In the genomic region with DNA sequence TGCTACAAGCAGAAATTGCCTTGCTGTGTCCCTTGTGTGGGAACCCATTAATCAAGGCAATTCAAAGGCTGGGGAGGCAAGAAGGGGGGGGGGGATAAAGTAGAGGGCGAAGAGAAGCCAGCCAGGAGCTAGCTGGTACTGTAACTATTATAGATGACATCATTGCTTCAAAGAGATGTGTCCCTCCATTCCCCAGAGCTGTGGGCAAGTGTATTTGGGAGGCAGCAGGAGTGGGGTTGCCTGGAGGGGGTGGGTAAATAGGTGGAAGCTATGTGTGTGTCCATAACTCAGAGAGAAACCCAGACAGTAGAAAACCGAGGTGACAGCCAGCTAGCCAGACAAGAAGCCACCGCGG, we compare ENCODE assay signal across 9 mouse cellular contexts. TPM values are rescaled to one million over a fixed set of nuclear protein-coding genes. Genes with fewer than 3 reads are reported as not detected.
DNase-seq lines count a peak whose midpoint lies in the region; ATAC-seq and TF ChIP-seq lines count a peak whose summit lies in the region.
"Had no signal": no experiment of that assay in that cellular context is flagged by ENCODE, and none has a peak within 500 bp of the region (broad histone marks: within the 10 kb centered on the region; RNA-seq: fewer than 3 reads in every experiment).

No protein-coding gene starts in this region.

- no peaks in the 10 kb centered on the region for H3K36me3 ChIP-seq in heart, embryonic 10.5 days
- no peaks in the 10 kb centered on the region for H3K36me3 ChIP-seq in ES-Bruce4 (ENCODE audit: control insufficient read depth, insufficient read depth, low read length, poor library complexity, severe bottlenecking)
- H3K36me3 ChIP-seq in hindbrain, embryonic 13.5 days: no peaks in the 10 kb centered on the region
- no peaks in the 10 kb centered on the region for H3K36me3 ChIP-seq in midbrain, embryonic 12.5 days

- no peak for TF ChIP-seq CTCF in ES-Bruce4 (IDR thresholded peaks at IDR 0.05; ENCODE audit: low read depth, low read length)

- H3K27me3 ChIP-seq in heart, embryonic 10.5 days (ENCODE audit: insufficient read depth, poor library complexity, severe bottlenecking): peaks cover 20% of the 10 kb centered on the region
- no peaks in the 10 kb centered on the region for H3K27me3 ChIP-seq in ES-Bruce4 (ENCODE audit: control insufficient read depth, insufficient read depth, low read length, poor library complexity, severe bottlenecking)
- no peaks in the 10 kb centered on the region for H3K27me3 ChIP-seq in hindbrain, embryonic 13.5 days
- H3K27me3 ChIP-seq in midbrain, embryonic 12.5 days: peaks cover 17% of the 10 kb centered on the region

- ATAC-seq in hindbrain, embryonic 13.5 days (ENCODE audit: low FRiP score): no peak
- peak; percentile 71 for ATAC-seq in midbrain, embryonic 12.5 days (ENCODE audit: low FRiP score, low read depth)

- peak overlapping the region; percentile 54 for H3K4me3 ChIP-seq in heart, embryonic 10.5 days
- peak overlapping the region; percentile 58; the same call in 1 of the 2 replicates for H3K4me3 ChIP-seq in ES-Bruce4 (ENCODE audit: low read depth, low read length)
- H3K4me3 ChIP-seq in hindbrain, embryonic 13.5 days: peak overlapping the region; percentile 68
- peak overlapping the region; percentile 50 for H3K4me3 ChIP-seq in midbrain, embryonic 12.5 days

- H3K9ac ChIP-seq in ES-Bruce4 (ENCODE audit: low read depth, poor library complexity, severe bottlenecking): no peak overlapping the region; the same call in 1 of the 2 replicates
- H3K9ac ChIP-seq in hindbrain, embryonic 13.5 days: peak overlapping the region; percentile 85
- peak overlapping the region; percentile 56; the same call in 1 of the 2 replicates for H3K9ac ChIP-seq in midbrain, embryonic 12.5 days (replicated peaks)

- H3K4me2 ChIP-seq in hindbrain, embryonic 13.5 days: peak overlapping the region; percentile 68
- peak overlapping the region; percentile 77 for H3K4me2 ChIP-seq in midbrain, embryonic 12.5 days (replicated peaks)

- H3K9me3 ChIP-seq in heart, embryonic 10.5 days: no peaks in the 10 kb centered on the region
- H3K9me3 ChIP-seq in ES-Bruce4 (replicated peaks; ENCODE audit: control insufficient read depth, insufficient read depth, low read length, poor library complexity, severe bottlenecking): no peaks in the 10 kb centered on the region
- H3K9me3 ChIP-seq in hindbrain, embryonic 13.5 days: no peaks in the 10 kb centered on the region
- no peaks in the 10 kb centered on the region for H3K9me3 ChIP-seq in midbrain, embryonic 12.5 days

- peaks cover 19% of the 10 kb centered on the region for H3K4me1 ChIP-seq in heart, embryonic 10.5 days
- no peaks in the 10 kb centered on the region for H3K4me1 ChIP-seq in ES-Bruce4 (ENCODE audit: control insufficient read depth, insufficient read depth, low read length)
- H3K4me1 ChIP-seq in hindbrain, embryonic 13.5 days (replicated peaks): peaks cover 49% of the 10 kb centered on the region
- peaks cover 25% of the 10 kb centered on the region for H3K4me1 ChIP-seq in midbrain, embryonic 12.5 days

- intact Hi-C loops in heart, postnatal 36 days (cut with DNase I): no loop called here

- DNase-seq in heart, embryonic 10.5 days (ENCODE audit: low spot score): no peak
- DNase-seq in heart, postnatal 36 days: no peak
- DNase-seq in urinary bladder, postnatal 10 days (ENCODE audit: low spot score): no peak
- no peak for DNase-seq in layer of hippocampus, postnatal 25 days (ENCODE audit: extremely low spot score in 1 of 2, low spot score in 1 of 2)
- DNase-seq in layer of hippocampus, adult 18-20 months (ENCODE audit: low spot score in 2 of 2): no peak
- DNase-seq: B cell, adult 2 months had no signal

- 8% methylated on average over 4 of the region's 4 CpGs for WGBS in heart, embryonic 10.5 days
- 7% methylated on average over 4 of the region's 4 CpGs for WGBS in hindbrain, embryonic 13.5 days
- 5% methylated on average over 4 of the region's 4 CpGs for WGBS in midbrain, embryonic 12.5 days

- no peak for TF ChIP-seq POLR2A in ES-Bruce4 (IDR thresholded peaks at IDR 0.05; ENCODE audit: insufficient read depth, low read length)

- TF ChIP-seq EP300 in ES-Bruce4 (IDR thresholded peaks at IDR 0.05; ENCODE audit: insufficient read depth, low read depth, low read length): no peak

- no peak overlapping the region for H3K27ac ChIP-seq in heart, embryonic 10.5 days
- H3K27ac ChIP-seq in ES-Bruce4 (ENCODE audit: insufficient read depth, low read length): no peak overlapping the region
- H3K27ac ChIP-seq in hindbrain, embryonic 13.5 days: peak overlapping the region; percentile 88
- H3K27ac ChIP-seq in midbrain, embryonic 12.5 days (replicated peaks): peak overlapping the region; percentile 49

RNA-seq across cellular contexts. Expression of a gene that starts 0.3 kb away (rescaled TPM):
- 0.38 and 0.90 TPM in 2 replicates for polyA plus RNA-seq in heart, embryonic 10.5 days (2016; fragmentation: Nextera tagmentation; extraction: Ambion mirVana)
- total RNA-seq in heart, postnatal 36 days (2021): 1 to 10 TPM in 1 of 2 experiments, under 1 TPM in 1; 0.57 to 1.2 TPM
- polyA plus RNA-seq in ES-Bruce4 (2011; ENCODE audit: insufficient read depth, insufficient read length, low read depth, missing spikeins): 7.2 and 9.9 TPM in 2 replicates
- 101 and 111 TPM in 2 replicates for polyA plus RNA-seq in hindbrain, embryonic 13.5 days (2015; fragmentation: Nextera tagmentation; extraction: Ambion mirVana)
- polyA plus RNA-seq in midbrain, embryonic 12.5 days (2016; fragmentation: Nextera tagmentation; extraction: Ambion mirVana): 34.4 and 35.1 TPM in 2 replicates
- total RNA-seq in layer of hippocampus, postnatal 25 days (2021): 100 to 1,000 TPM; 248 to 274 TPM
- 100 to 1,000 TPM; 232 to 260 TPM for total RNA-seq in layer of hippocampus, adult 18-20 months (2021)

Comparison
In these comparisons a context has a peak if more than half of its experiments do, and no peak if none do; other contexts are left out.
1. H3K27ac ChIP-seq: peak in hindbrain, embryonic 13.5 days (single experiment) and midbrain, embryonic 12.5 days (single experiment); none in heart, embryonic 10.5 days (single experiment) and ES-Bruce4 (single experiment).
2. Peak in every context shown above with its lines, with median percentiles within 50 percentile points of each other: H3K4me3 ChIP-seq.